Mouse (Mus musculus): Measurements from ENCODE around the gene Entpd4b.
"Not testable (repeated sequence)": the region's sequence is repeated elsewhere in the genome, so short reads cannot be mapped to it uniquely, and the experiment has no call there.

Gene Entpd4b

GRCm38 (mm10) chr14:69555110-69555831 is at the start of gene Entpd4b:
Gene Entpd4b (plus strand): TSS chr14:69555424.
- not testable (repeated sequence) for DNase-seq

- DNase-seq = not testable (repeated sequence)
Observed at GRCm38 (mm10) chr14:69507000-69507399, 48.2 kb upstream of the Entpd4b start.

GRCm38 (mm10) chr14:69512449-69512848 is 42.8 kb upstream of the Entpd4b start, which contains the start of gene Gm27179:
Gene Gm27179 (minus strand): TSS chr14:69512549.
- DNase-seq = not testable (repeated sequence)

- DNase-seq = not testable (repeated sequence)
Observed at GRCm38 (mm10) chr14:69520810-69521209, 34.4 kb upstream of the Entpd4b start.

GRCm38 (mm10) chr14:69523001-69523400 is 32.2 kb upstream of the Entpd4b start:
- DNase-seq = not testable (repeated sequence)

- not testable (repeated sequence) for DNase-seq
Observed at GRCm38 (mm10) chr14:69526202-69526601, 29.0 kb upstream of the Entpd4b start.

- not testable (repeated sequence) for DNase-seq
Observed at GRCm38 (mm10) chr14:69536539-69536938, 18.7 kb upstream of the Entpd4b start.

GRCm38 (mm10) chr14:69540113-69540512 is 15.1 kb upstream of the Entpd4b start:
- DNase-seq = not testable (repeated sequence)

- not testable (repeated sequence) for DNase-seq
Observed at GRCm38 (mm10) chr14:69542695-69543094, 12.5 kb upstream of the Entpd4b start.

GRCm38 (mm10) chr14:69544033-69544432 is 11.2 kb upstream of the Entpd4b start:
- not testable (repeated sequence) for DNase-seq

GRCm38 (mm10) chr14:69545052-69545451 is 10.2 kb upstream of the Entpd4b start:
- not testable (repeated sequence) for DNase-seq

- DNase-seq = not testable (repeated sequence)
Observed at GRCm38 (mm10) chr14:69547310-69547709, 7.9 kb upstream of the Entpd4b start.

GRCm38 (mm10) chr14:69556820-69557219 is 1.6 kb downstream of the Entpd4b start:
- DNase-seq = not testable (repeated sequence)

- DNase-seq = not testable (repeated sequence)
Observed at GRCm38 (mm10) chr14:69557550-69557949, 2.3 kb downstream of the Entpd4b start.

Measured in thymus, postnatal 36 days (tissue).